Mouse (Mus musculus): ENCODE measurements at regions not wholly inside any gene's neighbourhood (a gene's known extent, or its start where the extent isn't known, plus 50 kb on each side); places are given as distances from the start of the nearest gene placed in this dataset.

- Histone ChIP-seq H3K9ac (replicated peaks; ENCODE audit: low read length) (no peak overlapping the region), H3K27ac (no peak overlapping the region), H3K9me3 (ENCODE audit: low read length) (no peaks in the 10 kb centered on the region), H3K4me2 (ENCODE audit: low read depth, low read length) (no peak overlapping the region), H3K4me3 (ENCODE audit: low read length) (no peak overlapping the region), H3K4me1 (ENCODE audit: insufficient read depth, low read length) (no peaks in the 10 kb centered on the region), H3K27me3 (ENCODE audit: insufficient read depth, low read length) (no peaks in the 10 kb centered on the region), H3K36me3 (ENCODE audit: insufficient read depth, low read length) (no peaks in the 10 kb centered on the region)
- no peak for ATAC-seq
- DNase-seq (ENCODE audit: low spot score): no peak
- TF ChIP-seq CTCF (IDR thresholded peaks at IDR 0.05; ENCODE audit: low read depth): no peak
- 87% methylated on average over 9 of the region's 9 CpGs for WGBS
These were observed 81.3 kb upstream of the Rbms3 start for GRCm38 (mm10) chr9:117710966-117711365.

GRCm38 (mm10) chr9:117709677-117710076 is 80.0 kb upstream of the Rbms3 start:
- no peak for TF ChIP-seq CTCF (IDR thresholded peaks at IDR 0.05; ENCODE audit: low read depth)
- Histone ChIP-seq H3K27ac (no peak overlapping the region), H3K27me3 (ENCODE audit: insufficient read depth, low read length) (no peaks in the 10 kb centered on the region), H3K4me2 (ENCODE audit: low read depth, low read length) (no peak overlapping the region), H3K9me3 (ENCODE audit: low read length) (no peaks in the 10 kb centered on the region), H3K4me1 (ENCODE audit: insufficient read depth, low read length) (no peaks in the 10 kb centered on the region), H3K9ac (replicated peaks; ENCODE audit: low read length) (no peak overlapping the region), H3K4me3 (ENCODE audit: low read length) (no peak overlapping the region), H3K36me3 (ENCODE audit: insufficient read depth, low read length) (no peaks in the 10 kb centered on the region)
- WGBS: 89% methylated on average over 13 of the region's 13 CpGs
- ATAC-seq: no peak
- no peak for DNase-seq (ENCODE audit: low spot score)

GRCm38 (mm10) chr9:117693001-117693400 is 63.3 kb upstream of the Rbms3 start:
- no peak for ATAC-seq
- Histone ChIP-seq H3K27me3 (ENCODE audit: insufficient read depth, low read length) (no peaks in the 10 kb centered on the region), H3K9ac (replicated peaks; ENCODE audit: low read length) (no peak overlapping the region), H3K4me2 (ENCODE audit: low read depth, low read length) (no peak overlapping the region), H3K36me3 (ENCODE audit: insufficient read depth, low read length) (no peaks in the 10 kb centered on the region), H3K27ac (no peak overlapping the region), H3K4me1 (ENCODE audit: insufficient read depth, low read length) (no peaks in the 10 kb centered on the region), H3K9me3 (ENCODE audit: low read length) (no peaks in the 10 kb centered on the region), H3K4me3 (ENCODE audit: low read length) (no peak overlapping the region)
- TF ChIP-seq CTCF (IDR thresholded peaks at IDR 0.05; ENCODE audit: low read depth): no peak
- DNase-seq (ENCODE audit: low spot score): no peak
- WGBS: 94% methylated on average over 8 of the region's 8 CpGs

GRCm38 (mm10) chr9:117692486-117692885 is 62.8 kb upstream of the Rbms3 start:
- H3K4me1 ChIP-seq (ENCODE audit: insufficient read depth, low read length): no peaks in the 10 kb centered on the region
- H3K4me2 ChIP-seq (ENCODE audit: low read depth, low read length): no peak overlapping the region
- TF ChIP-seq CTCF (IDR thresholded peaks at IDR 0.05; ENCODE audit: low read depth): no peak
- no peaks in the 10 kb centered on the region for H3K36me3 ChIP-seq (ENCODE audit: insufficient read depth, low read length)
- ATAC-seq: no peak
- 36% methylated on average over 9 of the region's 9 CpGs for WGBS
- H3K27me3 ChIP-seq (ENCODE audit: insufficient read depth, low read length): no peaks in the 10 kb centered on the region
- no peaks in the 10 kb centered on the region for H3K9me3 ChIP-seq (ENCODE audit: low read length)
- H3K27ac ChIP-seq: no peak overlapping the region
- H3K4me3 ChIP-seq (ENCODE audit: low read length): no peak overlapping the region
- no peak for DNase-seq (ENCODE audit: low spot score)
- H3K9ac ChIP-seq (replicated peaks; ENCODE audit: low read length): no peak overlapping the region

GRCm38 (mm10) chr9:117689946-117690345 is 60.2 kb upstream of the Rbms3 start:
- DNase-seq (ENCODE audit: low spot score): no peak
- 78% methylated on average over 4 of the region's 4 CpGs for WGBS

More at GRCm38 (mm10) chr9:117689946-117690345, 60.2 kb upstream of the Rbms3 start:
- Histone ChIP-seq H3K4me3 (ENCODE audit: low read length) (no peak overlapping the region), H3K9ac (replicated peaks; ENCODE audit: low read length) (no peak overlapping the region), H3K27ac (no peak overlapping the region), H3K36me3 (ENCODE audit: insufficient read depth, low read length) (no peaks in the 10 kb centered on the region), H3K9me3 (ENCODE audit: low read length) (no peaks in the 10 kb centered on the region), H3K4me1 (ENCODE audit: insufficient read depth, low read length) (no peaks in the 10 kb centered on the region), H3K4me2 (ENCODE audit: low read depth, low read length) (no peak overlapping the region), H3K27me3 (ENCODE audit: insufficient read depth, low read length) (no peaks in the 10 kb centered on the region)
- ATAC-seq: no peak
- no peak for TF ChIP-seq CTCF (IDR thresholded peaks at IDR 0.05; ENCODE audit: low read depth)

All from hindbrain, postnatal 0 days (tissue).